Mouse (Mus musculus) testis, adult 2 months (tissue): ENCODE data around the gene Relt.

ENCODE experiments used
- CTCF ChIP-seq: fragments of 200-500 bp; IDR thresholded peaks from 2 replicates; pipeline ENCODE4 v1.5.1; 2012; ENCODE audit warnings: low read depth, mild to moderate bottlenecking, inconsistent platforms, low read length, moderate library complexity; ENCODE audit not compliant: control insufficient read depth, insufficient read depth, insufficient replicate concordance
- POLR2A ChIP-seq: fragments of 200-500 bp; IDR thresholded peaks from 2 replicates; pipeline ENCODE4 v1.6.1; 2012; ENCODE audit warnings: low read depth, mild to moderate bottlenecking, inconsistent platforms, low read length, moderate library complexity; ENCODE audit not compliant: control insufficient read depth

- TF ChIP-seq CTCF, result no peak
- no peak for TF ChIP-seq POLR2A
Measured at GRCm38 (mm10) chr7:100835168-100835567, 28.1 kb downstream of the Relt start.
